Mouse (Mus musculus) inflammation-experienced regulatory T-cells (primary cell): Measurements from ENCODE around the gene Phb2. TPM values are rescaled to one million over a fixed set of nuclear protein-coding genes. Genes with fewer than 3 reads are reported as not detected.

Source experiments
- polyA plus RNA-seq, 2 experiments: library from polyadenylated mRNA; unstranded; fragments of 100-300 nt; shearing (Covaris generic); gene quantifications; one replicate each; pipeline ENCODE4 v1.2.1; 2017

Gene Phb2
- 100 to 1,000 TPM; 196 to 201 TPM for polyA plus RNA-seq

DNA sequence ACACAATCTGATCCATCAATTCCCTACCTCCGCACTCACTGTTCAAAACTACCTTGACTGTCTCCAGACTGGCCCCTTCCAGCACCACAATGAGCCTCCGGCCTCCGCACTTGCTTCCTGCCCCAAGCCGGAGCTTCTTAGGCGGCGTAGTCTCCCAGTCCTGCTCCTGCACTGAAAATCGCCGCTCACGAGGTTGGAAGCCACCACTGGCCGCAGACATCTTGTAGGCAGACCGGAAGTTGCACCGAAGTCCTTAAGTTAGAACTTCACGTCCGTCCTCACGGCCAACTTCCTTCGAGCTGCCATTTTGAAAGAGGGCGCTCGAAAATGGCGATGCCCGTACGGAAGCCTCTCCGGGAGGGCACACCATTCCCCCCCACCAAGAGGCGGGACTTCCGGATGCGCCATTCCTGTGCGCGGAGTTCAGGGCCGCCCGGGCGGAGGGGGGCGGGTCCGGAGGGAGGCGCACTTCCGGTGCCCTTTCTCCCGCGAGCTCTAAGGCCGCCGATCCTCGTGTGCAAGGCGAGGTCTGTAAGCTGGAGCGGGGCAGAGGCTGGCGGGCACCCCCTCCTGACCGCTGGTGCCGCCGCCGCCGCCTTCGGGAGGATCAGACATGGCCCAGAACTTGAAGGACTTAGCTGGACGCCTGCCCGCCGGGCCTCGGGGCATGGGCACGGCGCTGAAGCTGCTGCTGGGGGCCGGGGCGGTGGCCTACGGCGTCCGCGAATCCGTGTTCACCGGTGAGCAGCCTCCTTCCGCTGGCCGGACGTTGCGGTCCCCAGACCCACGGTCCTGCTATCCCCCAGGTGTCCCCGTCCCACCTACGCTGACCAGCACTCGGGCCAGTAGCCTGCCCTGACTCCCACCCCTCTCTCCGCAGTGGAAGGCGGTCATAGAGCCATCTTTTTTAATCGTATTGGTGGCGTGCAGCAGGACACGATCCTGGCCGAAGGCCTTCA lies at the start of gene Phb2, which contains the start of gene Emg1:
TSS of gene Phb2 (plus strand) at position 513 of the 959 bp plus-strand sequence.
TSS of gene Emg1 (minus strand) at position 355 of the 959 bp plus-strand sequence.

DNA sequence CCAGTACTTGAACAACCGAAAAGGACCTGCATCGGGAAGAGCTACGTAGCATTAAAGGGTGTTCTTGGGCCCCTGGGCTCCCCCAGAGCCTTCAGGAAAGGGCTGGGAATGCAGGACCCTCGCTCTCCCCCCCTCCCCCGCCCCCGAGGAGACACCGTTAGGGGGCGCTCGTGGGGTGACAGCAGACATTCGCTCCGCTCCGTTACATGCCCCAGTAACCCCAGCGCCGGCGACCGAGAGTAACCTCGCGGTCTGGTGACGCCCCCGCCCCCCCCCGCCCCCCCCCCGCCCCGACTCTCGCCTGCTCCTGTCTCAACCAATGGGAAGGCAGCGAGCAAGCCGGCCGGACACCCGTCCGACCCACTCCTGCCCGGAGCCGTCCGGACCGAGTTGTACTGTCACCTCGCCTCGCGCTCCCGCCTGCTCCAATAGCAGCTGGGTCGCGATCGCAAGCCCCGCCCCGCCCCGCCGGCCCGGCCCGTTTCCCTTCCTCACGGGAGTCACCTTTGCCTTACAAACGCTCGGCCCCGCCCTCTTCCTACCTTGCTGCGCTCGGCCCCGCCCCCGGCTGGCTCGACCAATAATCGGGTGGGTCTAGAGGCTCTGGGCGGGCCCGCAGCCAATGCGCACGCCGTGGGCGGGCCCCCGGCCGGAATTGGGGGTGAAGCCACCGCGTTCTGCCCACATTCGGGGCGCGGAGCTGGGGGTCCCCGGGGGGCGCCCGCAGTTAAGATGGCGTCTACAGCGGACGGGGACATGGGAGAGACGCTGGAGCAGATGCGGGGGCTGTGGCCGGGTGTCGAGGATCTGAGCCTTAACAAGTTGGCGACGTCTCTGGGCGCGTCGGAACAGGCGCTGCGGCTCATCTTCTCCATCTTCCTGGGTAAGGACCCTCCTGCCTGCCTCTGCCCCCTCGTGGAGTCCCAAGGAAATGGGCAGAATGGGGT lies 49.4 kb upstream of the Phb2 start, which contains the start of gene Lpcat3:
TSS of gene Lpcat3 (plus strand) at position 551 of the 947 bp plus-strand sequence.

DNA sequence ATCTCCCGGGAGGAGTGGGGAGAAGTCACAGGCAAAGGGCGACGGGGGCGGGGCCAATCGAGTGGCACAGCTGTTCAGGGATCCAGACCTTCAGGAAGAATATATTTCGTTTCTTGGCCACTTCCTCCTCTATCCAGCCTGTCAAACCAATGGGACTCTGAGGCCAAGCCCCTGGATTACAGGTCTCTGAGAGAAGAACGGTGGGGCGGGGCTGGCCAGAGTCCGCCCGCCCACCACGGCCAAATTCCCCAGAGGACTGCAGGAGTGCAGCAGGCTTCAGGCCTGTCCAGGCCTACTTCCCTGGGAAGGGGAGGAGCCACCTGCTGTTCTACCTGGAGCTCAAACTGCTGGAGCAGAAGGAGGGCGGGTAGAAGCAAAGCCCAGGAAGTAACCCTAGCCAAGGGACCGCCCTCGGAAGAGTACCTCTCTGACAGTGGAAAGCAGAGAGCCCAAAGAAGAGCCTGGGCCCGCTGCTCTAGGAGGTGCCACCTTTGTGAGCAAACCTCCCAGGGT lies 26.4 kb downstream of the Phb2 start, which contains the start of gene Ptpn6:
TSS of gene Ptpn6 (minus strand) at position 204 of the 513 bp plus-strand sequence.

DNA sequence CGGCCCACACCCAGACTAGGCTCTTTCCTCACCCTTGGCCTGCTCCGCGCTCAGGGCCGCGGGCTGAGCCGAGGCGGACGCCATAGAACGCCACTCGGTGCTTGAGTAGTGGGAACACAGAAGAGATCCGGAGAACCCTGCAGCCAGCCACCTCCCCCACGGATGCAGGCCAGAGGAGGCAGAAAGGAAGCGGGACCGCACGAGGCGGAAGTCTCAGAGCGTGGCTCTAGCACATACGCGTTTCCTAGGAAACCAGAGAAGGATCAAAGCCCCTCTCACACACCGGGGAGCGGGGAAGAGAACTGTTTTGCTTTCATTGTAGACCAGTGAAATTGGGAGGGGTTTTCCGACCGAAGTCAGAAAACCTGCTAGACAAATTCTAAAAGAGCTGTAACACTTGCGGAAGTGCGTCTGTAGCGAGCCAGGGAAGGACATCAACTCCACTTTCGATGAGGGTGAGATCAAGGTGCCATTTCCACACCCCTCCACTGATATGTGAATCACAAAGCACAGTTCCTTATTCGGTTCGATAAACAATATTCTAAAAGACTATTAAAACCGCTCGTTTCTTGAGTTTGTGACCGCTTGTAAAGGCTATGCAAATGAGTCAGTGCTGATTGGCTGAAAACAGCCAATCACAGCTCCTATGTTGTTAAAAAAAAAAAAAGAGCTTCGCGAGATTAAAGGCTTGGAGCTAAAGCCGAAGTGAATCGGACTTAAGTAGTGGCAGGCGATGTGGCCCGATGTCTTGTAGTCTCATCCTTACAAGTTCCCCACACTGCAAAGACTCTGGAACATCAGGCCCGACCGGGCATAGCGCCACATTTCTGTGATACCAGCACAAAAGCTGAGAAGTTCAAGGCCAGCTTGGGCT lies 29.0 kb downstream of the Phb2 start, which contains the start of gene Grcc10:
TSS of gene Grcc10 (minus strand) at position 487 of the 874 bp plus-strand sequence.

DNA sequence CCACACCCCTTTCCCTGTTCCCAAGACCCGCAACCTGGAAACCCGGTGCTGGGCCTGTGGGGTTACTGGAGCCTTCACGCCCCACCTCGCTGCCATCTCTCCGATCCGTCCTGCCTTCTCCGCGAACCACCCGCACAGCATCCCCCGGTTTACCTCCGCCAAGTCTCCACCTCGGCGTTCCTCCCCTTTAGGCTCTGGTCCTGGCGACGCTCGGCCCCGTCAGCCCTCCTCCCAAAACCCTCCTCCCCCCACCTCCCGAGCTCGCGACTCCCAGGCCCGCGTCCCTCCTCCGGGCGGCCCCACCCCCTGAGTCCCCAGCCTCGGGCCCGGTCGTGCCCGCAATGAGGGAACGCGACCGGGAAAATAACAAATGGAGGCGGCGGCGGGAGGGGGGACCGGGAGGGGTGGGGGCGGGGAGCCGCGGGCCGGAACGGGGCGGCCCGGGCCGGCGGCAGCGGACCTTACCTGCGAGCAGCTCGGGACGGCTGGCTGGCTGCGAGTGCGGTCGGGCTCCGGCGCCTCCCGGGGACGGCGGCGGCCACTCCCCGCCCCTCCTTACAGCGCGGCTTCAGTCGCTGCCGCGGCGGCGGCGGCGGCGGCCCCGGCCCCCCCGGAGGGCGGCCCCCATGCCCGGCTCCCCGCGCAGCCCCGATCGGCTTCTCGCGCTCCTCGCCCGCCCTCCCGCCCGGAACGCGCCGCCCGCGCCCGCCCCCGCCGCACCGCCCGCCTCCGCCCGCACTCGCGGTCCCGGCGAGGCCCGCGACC lies 43.9 kb downstream of the Phb2 start, which contains the start of the genes Gm45234 and Atn1:
TSS of gene Gm45234 (minus strand) at position 191 of the 765 bp plus-strand sequence.
TSS of gene Atn1 (minus strand) at position 694 of the 765 bp plus-strand sequence.

Other genes with a start within 250 kb of the Phb2 start
- 1 to 10 TPM in 1 of 2 experiments, not detected in 1; 1.3 TPM for gene Clstn3, start 247.5 kb upstream of the Phb2 start, polyA plus RNA-seq
- under 1 TPM; 0.34 to 0.39 TPM for gene C1rl, start 219.2 kb upstream of the Phb2 start, polyA plus RNA-seq
- gene C1ra, start 199.9 kb upstream of the Phb2 start, polyA plus RNA-seq = under 1 TPM in 1 of 2 experiments, not detected in 1; 0.58 TPM
- 1 to 10 TPM in 1 of 2 experiments, not detected in 1; 1.1 TPM for gene C1s1, start 170.0 kb upstream of the Phb2 start, polyA plus RNA-seq
- not detected for gene C1rb, start 142.0 kb upstream of the Phb2 start, polyA plus RNA-seq
- gene C1s2, start 76.3 kb upstream of the Phb2 start, polyA plus RNA-seq = under 1 TPM in 1 of 2 experiments, not detected in 1; 0.30 TPM
- gene Lpcat3, start 49.3 kb upstream of the Phb2 start, polyA plus RNA-seq = 10 to 100 TPM; 35.2 to 40.2 TPM
- 100 to 1,000 TPM; 287 to 344 TPM for gene Emg1, start 158 bp upstream of the Phb2 start, polyA plus RNA-seq
- 100 to 1,000 TPM; 320 to 496 TPM for gene Ptpn6, start 26.4 kb downstream of the Phb2 start, polyA plus RNA-seq
- gene Grcc10, start 29.0 kb downstream of the Phb2 start, polyA plus RNA-seq = 100 to 1,000 TPM; 440 to 464 TPM
- not detected for gene Gm45234, start 43.7 kb downstream of the Phb2 start, polyA plus RNA-seq
- 10 to 100 TPM in 1 of 2 experiments, 1 to 10 TPM in 1; 4.2 to 14.1 TPM for gene Atn1, start 44.2 kb downstream of the Phb2 start, polyA plus RNA-seq
- 1 to 10 TPM; 2.8 to 3.5 TPM for gene Eno2, start 57.3 kb downstream of the Phb2 start, polyA plus RNA-seq
- 1 to 10 TPM; 1.1 to 1.6 TPM for gene Lrrc23, start 67.4 kb downstream of the Phb2 start, polyA plus RNA-seq
- 1 to 10 TPM; 4.4 to 4.5 TPM for gene Spsb2, start 96.3 kb downstream of the Phb2 start, polyA plus RNA-seq
- 10 to 100 TPM; 75.7 to 86.0 TPM for gene Tpi1, start 102.0 kb downstream of the Phb2 start, polyA plus RNA-seq
- 100 to 1,000 TPM in 1 of 2 experiments, 10 to 100 TPM in 1; 96.6 to 112 TPM for gene Usp5, start 117.1 kb downstream of the Phb2 start, polyA plus RNA-seq
- 1 to 10 TPM; 2.0 to 4.3 TPM for gene Cdca3, start 117.2 kb downstream of the Phb2 start, polyA plus RNA-seq
- gene Gnb3, start 127.9 kb downstream of the Phb2 start, polyA plus RNA-seq = under 1 TPM; 0.28 to 0.76 TPM
- gene P3h3, start 145.4 kb downstream of the Phb2 start, polyA plus RNA-seq = 1 to 10 TPM in 1 of 2 experiments, not detected in 1; 1.2 TPM
- under 1 TPM; 0.11 to 0.89 TPM for gene Gpr162, start 151.6 kb downstream of the Phb2 start, polyA plus RNA-seq
- 100 to 1,000 TPM; 455 to 600 TPM for gene Cd4, start 175.9 kb downstream of the Phb2 start, polyA plus RNA-seq
- gene Lag3, start 199.4 kb downstream of the Phb2 start, polyA plus RNA-seq = 10 to 100 TPM in 1 of 2 experiments, 1 to 10 TPM in 1; 9.9 to 11.9 TPM
- 10 to 100 TPM; 35.8 to 45.4 TPM for gene Ptms, start 207.8 kb downstream of the Phb2 start, polyA plus RNA-seq
- gene Mlf2, start 219.1 kb downstream of the Phb2 start, polyA plus RNA-seq = 100 to 1,000 TPM; 176 to 183 TPM